8 mouse cellular contexts compared by ENCODE assay signal in genomic region chr11:70564276-70564873, GRCm38 (mm10). TPM values are rescaled to one million over a fixed set of nuclear protein-coding genes. Genes with fewer than 3 reads are reported as not detected.
DNase-seq lines count a peak whose midpoint lies in the region; ATAC-seq and TF ChIP-seq lines count a peak whose summit lies in the region.

No protein-coding gene starts in this region.

- ATAC-seq in heart, embryonic 13.5 days (ENCODE audit: extremely low read depth, insufficient number of reproducible peaks, low FRiP score, low TSS enrichment): no peak
- no peak for ATAC-seq in kidney, embryonic 15.5 days (replicated peaks; ENCODE audit: low FRiP score)
- no peak for ATAC-seq in midbrain, embryonic 16.5 days

- H3K27me3 ChIP-seq in heart, embryonic 13.5 days (replicated peaks): no peaks in the 10 kb centered on the region
- no peaks in the 10 kb centered on the region for H3K27me3 ChIP-seq in kidney, embryonic 15.5 days
- no peaks in the 10 kb centered on the region for H3K27me3 ChIP-seq in midbrain, embryonic 16.5 days (ENCODE audit: control insufficient read depth, insufficient read depth, low read depth, low read length)

- TF ChIP-seq POLR2A in embryonic fibroblast, embryonic 13.5 days (IDR thresholded peaks at IDR 0.05; ENCODE audit: low read depth, low read length): no peak

- peak overlapping the region; percentile 97 for H3K9ac ChIP-seq in heart, embryonic 13.5 days
- H3K9ac ChIP-seq in kidney, embryonic 15.5 days: peak overlapping the region; percentile 86
- H3K9ac ChIP-seq in midbrain, embryonic 16.5 days (ENCODE audit: low read depth, low read length): peak overlapping the region; percentile 87

- no peaks in the 10 kb centered on the region for H3K9me3 ChIP-seq in heart, embryonic 13.5 days
- no peaks in the 10 kb centered on the region for H3K9me3 ChIP-seq in kidney, embryonic 15.5 days (replicated peaks)
- no peaks in the 10 kb centered on the region for H3K9me3 ChIP-seq in midbrain, embryonic 16.5 days (replicated peaks; ENCODE audit: control insufficient read depth, low read length, poor library complexity, severe bottlenecking)

- peaks cover 39% of the 10 kb centered on the region for H3K4me1 ChIP-seq in heart, embryonic 13.5 days
- no peaks in the 10 kb centered on the region for H3K4me1 ChIP-seq in embryonic fibroblast, embryonic 13.5 days (ENCODE audit: control insufficient read depth, insufficient read depth, low read length)
- H3K4me1 ChIP-seq in kidney, embryonic 15.5 days: peaks cover 47% of the 10 kb centered on the region
- peaks cover 31% of the 10 kb centered on the region for H3K4me1 ChIP-seq in midbrain, embryonic 16.5 days (ENCODE audit: control insufficient read depth, insufficient read depth, low read length)

- peak overlapping the region; percentile 90; the same call in 1 of the 2 replicates for H3K27ac ChIP-seq in heart, embryonic 13.5 days (replicated peaks)
- no peak overlapping the region for H3K27ac ChIP-seq in embryonic fibroblast, embryonic 13.5 days (ENCODE audit: insufficient read depth, low read length)
- H3K27ac ChIP-seq in kidney, embryonic 15.5 days: peak overlapping the region; percentile 96
- no peak overlapping the region for H3K27ac ChIP-seq in midbrain, embryonic 16.5 days (ENCODE audit: low read length)

- peak overlapping the region; percentile 94 for H3K4me2 ChIP-seq in heart, embryonic 13.5 days
- H3K4me2 ChIP-seq in kidney, embryonic 15.5 days: peak overlapping the region; percentile 90
- H3K4me2 ChIP-seq in midbrain, embryonic 16.5 days (ENCODE audit: low read length): peak overlapping the region; percentile 90

- H3K36me3 ChIP-seq in heart, embryonic 13.5 days: peaks cover 9% of the 10 kb centered on the region; the same call in 1 of the 2 replicates
- peaks cover 14% of the 10 kb centered on the region for H3K36me3 ChIP-seq in kidney, embryonic 15.5 days
- H3K36me3 ChIP-seq in midbrain, embryonic 16.5 days (ENCODE audit: control insufficient read depth, insufficient read depth, low read length): no peaks in the 10 kb centered on the region

- no peak for DNase-seq in heart, adult 9 months (ENCODE audit: low spot score in 2 of 2)
- no peak for DNase-seq in frontal cortex, postnatal 36 days (ENCODE audit: low spot score in 2 of 2)
- no peak for DNase-seq in right cerebral cortex, postnatal 4 days
- no peak for DNase-seq in lung, postnatal 10 days

- WGBS in heart, embryonic 13.5 days: 47% methylated on average over 4 of the region's 4 CpGs
- 19% methylated on average over 4 of the region's 4 CpGs for WGBS in kidney, embryonic 15.5 days
- 49% methylated on average over 4 of the region's 4 CpGs for WGBS in midbrain, embryonic 16.5 days

- no peak for TF ChIP-seq CTCF in embryonic fibroblast, embryonic 13.5 days (IDR thresholded peaks at IDR 0.05; ENCODE audit: borderline replicate concordance, insufficient read depth, low read length)

- H3K4me3 ChIP-seq in heart, embryonic 13.5 days: peak overlapping the region; percentile 94
- H3K4me3 ChIP-seq in embryonic fibroblast, embryonic 13.5 days (ENCODE audit: insufficient read depth, low read length): peak overlapping the region; percentile 68
- peak overlapping the region; percentile 93 for H3K4me3 ChIP-seq in kidney, embryonic 15.5 days (replicated peaks)
- peak overlapping the region; percentile 89 for H3K4me3 ChIP-seq in midbrain, embryonic 16.5 days (ENCODE audit: low read depth, low read length)

RNA-seq across cellular contexts. Expression of gene Mink1, which starts 1.7 kb away (rescaled TPM):
- 8.8 and 9.8 TPM in 2 replicates for polyA plus RNA-seq in heart, embryonic 13.5 days (2015; fragmentation: Nextera tagmentation; extraction: Ambion mirVana)
- 36.2 and 37.0 TPM in 2 replicates for polyA plus RNA-seq in embryonic fibroblast, embryonic 13.5 days (2011; ENCODE audit: insufficient read length, low read depth, missing spikeins)
- polyA plus RNA-seq in kidney, embryonic 15.5 days (2015; fragmentation: Nextera tagmentation; extraction: Ambion mirVana): 14.8 and 15.8 TPM in 2 replicates
- 16.7 and 18.2 TPM in 2 replicates for polyA plus RNA-seq in midbrain, embryonic 16.5 days (2015; fragmentation: Nextera tagmentation; extraction: Ambion mirVana)

RNA-seq across cellular contexts. Expression of gene Pld2, which starts 24.5 kb away (rescaled TPM):
- 9.3 and 11.2 TPM in 2 replicates for polyA plus RNA-seq in heart, embryonic 13.5 days (2015; fragmentation: Nextera tagmentation; extraction: Ambion mirVana)
- 19.7 and 23.3 TPM in 2 replicates for polyA plus RNA-seq in embryonic fibroblast, embryonic 13.5 days (2011; ENCODE audit: insufficient read length, low read depth, missing spikeins)
- polyA plus RNA-seq in kidney, embryonic 15.5 days (2015; fragmentation: Nextera tagmentation; extraction: Ambion mirVana): 6.5 and 8.2 TPM in 2 replicates
- 17.9 and 19.6 TPM in 2 replicates for polyA plus RNA-seq in midbrain, embryonic 16.5 days (2015; fragmentation: Nextera tagmentation; extraction: Ambion mirVana)

RNA-seq across cellular contexts. Expression of gene Gm40193, which starts 31.6 kb away (rescaled TPM):
- polyA plus RNA-seq in heart, embryonic 13.5 days (2015; fragmentation: Nextera tagmentation; extraction: Ambion mirVana): not detected in 2 replicates
- polyA plus RNA-seq in embryonic fibroblast, embryonic 13.5 days (2011; ENCODE audit: insufficient read length, low read depth, missing spikeins): not detected in 2 replicates
- not detected in 2 replicates for polyA plus RNA-seq in kidney, embryonic 15.5 days (2015; fragmentation: Nextera tagmentation; extraction: Ambion mirVana)
- not detected in 2 replicates for polyA plus RNA-seq in midbrain, embryonic 16.5 days (2015; fragmentation: Nextera tagmentation; extraction: Ambion mirVana)

RNA-seq across cellular contexts. Expression of gene Psmb6, which starts 39.2 kb away (rescaled TPM):
- 636 and 691 TPM in 2 replicates for polyA plus RNA-seq in heart, embryonic 13.5 days (2015; fragmentation: Nextera tagmentation; extraction: Ambion mirVana)
- polyA plus RNA-seq in embryonic fibroblast, embryonic 13.5 days (2011; ENCODE audit: insufficient read length, low read depth, missing spikeins): 162 and 177 TPM in 2 replicates
- 755 and 782 TPM in 2 replicates for polyA plus RNA-seq in kidney, embryonic 15.5 days (2015; fragmentation: Nextera tagmentation; extraction: Ambion mirVana)
- 719 and 737 TPM in 2 replicates for polyA plus RNA-seq in midbrain, embryonic 16.5 days (2015; fragmentation: Nextera tagmentation; extraction: Ambion mirVana)

RNA-seq across cellular contexts. Expression of gene Gltpd2, which starts 45.4 kb away (rescaled TPM):
- 0.12 and 0.99 TPM in 2 replicates for polyA plus RNA-seq in heart, embryonic 13.5 days (2015; fragmentation: Nextera tagmentation; extraction: Ambion mirVana)
- polyA plus RNA-seq in embryonic fibroblast, embryonic 13.5 days (2011; ENCODE audit: insufficient read length, low read depth, missing spikeins): not detected in 2 replicates
- 0.91 and 1.1 TPM in 2 replicates for polyA plus RNA-seq in kidney, embryonic 15.5 days (2015; fragmentation: Nextera tagmentation; extraction: Ambion mirVana)
- 0.29 TPM in 1 of 2 replicates, not detected in the other for polyA plus RNA-seq in midbrain, embryonic 16.5 days (2015; fragmentation: Nextera tagmentation; extraction: Ambion mirVana)

Comparison
In these comparisons a context has a peak if more than half of its experiments do, and no peak if none do; other contexts are left out.
1. H3K27ac ChIP-seq: peak in heart, embryonic 13.5 days (single experiment) and kidney, embryonic 15.5 days (single experiment); none in embryonic fibroblast, embryonic 13.5 days (single experiment) and midbrain, embryonic 16.5 days (single experiment).
2. Peak in every context shown above with its lines, with median percentiles within 50 percentile points of each other: H3K4me2 ChIP-seq, H3K4me3 ChIP-seq and H3K9ac ChIP-seq.